Mouse (Mus musculus) intestine, postnatal 0 days (tissue): ENCODE measurements at regions not wholly inside any gene's neighbourhood (a gene's known extent, or its start where the extent isn't known, plus 50 kb on each side); places are given as distances from the start of the nearest gene placed in this dataset.

ENCODE experiments used
- ATAC-seq: fragments of 200-750 bp; cut with Nextera tagmentation; 2 replicates; pipeline ENCODE4 v1.8.0; 2017; ENCODE audit warnings: mild to moderate bottlenecking, moderate TSS enrichment, moderate library complexity
- H3K27ac ChIP-seq: fragments of 300-500 bp; sonication (generic); 2 replicates; pipeline ENCODE4 v1.5.1; 2014; ENCODE audit warnings: mild to moderate bottlenecking, low read depth, low read length, moderate library complexity
- H3K27me3 ChIP-seq: fragments of 300-500 bp; sonication (generic); replicated peaks from 2 replicates; pipeline ENCODE4 v1.6.1; 2014; ENCODE audit warnings: low read length, mixed read lengths; ENCODE audit not compliant: control insufficient read depth, insufficient read depth
- H3K36me3 ChIP-seq: fragments of 300-500 bp; sonication (generic); 2 replicates; pipeline ENCODE4 v1.6.1; 2014; ENCODE audit warnings: mild to moderate bottlenecking, moderate library complexity; ENCODE audit not compliant: control insufficient read depth, insufficient read depth
- H3K4me1 ChIP-seq: fragments of 300-500 bp; sonication (generic); replicated peaks from 2 replicates; pipeline ENCODE4 v1.6.1; 2014; ENCODE audit warnings: antibody characterized with exemption, low read length, mixed read lengths; ENCODE audit not compliant: control insufficient read depth, insufficient read depth
- H3K4me2 ChIP-seq: fragments of 300-500 bp; sonication (generic); replicated peaks from 2 replicates; pipeline ENCODE4 v1.6.1; 2014; ENCODE audit warnings: low read depth, mild to moderate bottlenecking, moderate library complexity
- H3K4me3 ChIP-seq: fragments of 300-500 bp; sonication (generic); 2 replicates; pipeline ENCODE4 v1.5.1; 2014; ENCODE audit warnings: low read depth, low read length
- H3K9ac ChIP-seq: fragments of 300-500 bp; sonication (generic); 2 replicates; pipeline ENCODE4 v1.6.1; 2014; ENCODE audit warnings: mild to moderate bottlenecking, low read depth, low read length
- H3K9me3 ChIP-seq: fragments of 300-500 bp; sonication (generic); 2 replicates; pipeline ENCODE4 v1.6.1; 2016; ENCODE audit warnings: mixed run types; ENCODE audit not compliant: control insufficient read depth
- CTCF ChIP-seq: sonication (generic); IDR thresholded peaks from 2 replicates; pipeline ENCODE4 v1.5.1; 2016; ENCODE audit warnings: low read depth, mild to moderate bottlenecking, control low read depth, antibody characterized with exemption, moderate library complexity
- WGBS: fragments of 180-500 bp; shearing (Covaris S2); extraction: QIAGEN DNeasy Blood & Tissue Kit; methylation state at CpG from one replicate; pipeline ENCODE4 v1.1.7; 2014; 5-methylcytosine and 5-hydroxymethylcytosine counted together

- no peaks in the 10 kb centered on the region for H3K36me3 ChIP-seq
- no peaks in the 10 kb centered on the region for H3K4me1 ChIP-seq
- no peak overlapping the region for H3K9ac ChIP-seq
- no peak overlapping the region for H3K4me3 ChIP-seq
- no peaks in the 10 kb centered on the region for H3K9me3 ChIP-seq
- 92% methylated on average over 6 of the region's 6 CpGs for WGBS
- no peak for TF ChIP-seq CTCF
- no peak overlapping the region for H3K4me2 ChIP-seq
- H3K27ac ChIP-seq: no peak overlapping the region
- ATAC-seq: no peak
- H3K27me3 ChIP-seq: no peaks in the 10 kb centered on the region
Observed at GRCm38 (mm10) chr13:45326751-45327150, 62.8 kb upstream of the Mylip start.

- WGBS: 66% methylated on average over 8 of the region's 8 CpGs
- H3K4me2 ChIP-seq: no peak overlapping the region
- no peaks in the 10 kb centered on the region for H3K36me3 ChIP-seq
- no peak overlapping the region for H3K4me3 ChIP-seq
- H3K27ac ChIP-seq: no peak overlapping the region
- ATAC-seq: no peak
- no peaks in the 10 kb centered on the region for H3K27me3 ChIP-seq
- H3K9ac ChIP-seq: no peak overlapping the region
- H3K4me1 ChIP-seq: no peaks in the 10 kb centered on the region
- H3K9me3 ChIP-seq: no peaks in the 10 kb centered on the region
- TF ChIP-seq CTCF: no peak
Observed at GRCm38 (mm10) chr13:45330561-45330960, 59.0 kb upstream of the Mylip start.

- TF ChIP-seq CTCF: no peak
- no peaks in the 10 kb centered on the region for H3K9me3 ChIP-seq
- no peak overlapping the region for H3K27ac ChIP-seq
Observed at GRCm38 (mm10) chr13:45332031-45332430, 57.5 kb upstream of the Mylip start.

GRCm38 (mm10) chr13:45333634-45334033, 55.9 kb upstream of the Mylip start:
- Histone ChIP-seq H3K27me3 (no peaks in the 10 kb centered on the region), H3K36me3 (no peaks in the 10 kb centered on the region), H3K4me2 (no peak overlapping the region), H3K4me1 (no peaks in the 10 kb centered on the region), H3K4me3 (no peak overlapping the region), H3K9me3 (no peaks in the 10 kb centered on the region), H3K27ac (no peak overlapping the region), H3K9ac (no peak overlapping the region)
- no peak for ATAC-seq
- WGBS: 76% methylated on average over 5 of the region's 5 CpGs
- TF ChIP-seq CTCF: no peak

More at GRCm38 (mm10) chr13:45332031-45332430, 57.5 kb upstream of the Mylip start:
- Histone ChIP-seq H3K9ac (no peak overlapping the region), H3K4me3 (no peak overlapping the region), H3K36me3 (no peaks in the 10 kb centered on the region), H3K4me2 (no peak overlapping the region), H3K4me1 (no peaks in the 10 kb centered on the region), H3K27me3 (no peaks in the 10 kb centered on the region)
- no peak for ATAC-seq
- WGBS: 80% methylated on average over 3 of the region's 3 CpGs
